Mouse (Mus musculus) embryonic facial prominence, embryonic 10.5 days (tissue): ENCODE results near the gene Grb14. TPM values are rescaled to one million over a fixed set of nuclear protein-coding genes. Genes with fewer than 3 reads are reported as not detected.

ENCODE experiments used
- DNase-seq: peaks from one replicate; pipeline ENCODE4 v3.0.0-alpha.2; 2017; ENCODE audit warnings: low spot score
- H3K27ac ChIP-seq: fragments of 300-500 bp; sonication (generic); replicated peaks from 2 replicates; pipeline ENCODE4 v1.5.1; 2016; ENCODE audit warnings: mild to moderate bottlenecking
- H3K27me3 ChIP-seq: fragments of 300-500 bp; sonication (generic); replicated peaks from 2 replicates; pipeline ENCODE4 v1.6.1; 2016; ENCODE audit warnings: low read depth, mild to moderate bottlenecking; ENCODE audit not compliant: poor library complexity, severe bottlenecking
- H3K36me3 ChIP-seq: fragments of 300-500 bp; sonication (generic); replicated peaks from 2 replicates; pipeline ENCODE4 v1.6.1; 2016; ENCODE audit warnings: mild to moderate bottlenecking, moderate library complexity
- H3K4me1 ChIP-seq: fragments of 300-500 bp; sonication (generic); 2 replicates; pipeline ENCODE4 v1.6.1; 2016
- H3K4me3 ChIP-seq: fragments of 300-500 bp; sonication (generic); 2 replicates; pipeline ENCODE4 v1.5.1; 2016; ENCODE audit warnings: mild to moderate bottlenecking, moderate library complexity
- H3K9me3 ChIP-seq: fragments of 300-500 bp; sonication (generic); 2 replicates; pipeline ENCODE4 v1.6.1; 2016; ENCODE audit warnings: mild to moderate bottlenecking
- WGBS: fragments of 180-500 bp; shearing (Covaris S2); methylation state at CpG from one replicate; pipeline ENCODE4 v1.1.7; 2016; 5-methylcytosine and 5-hydroxymethylcytosine counted together
- polyA plus RNA-seq: library from polyadenylated mRNA; unstranded; fragments of >200 nt; fragmentation: Nextera tagmentation; extraction: Ambion mirVana; gene quantifications from 2 replicates; pipeline ENCODE4 v1.2.1, GENCODE M21; 2016

Gene Grb14
- polyA plus RNA-seq, 1 experiment from 2014 or later: 4.6 TPM

GRCm38 (mm10) chr2:64971828-64972227 is 53.0 kb downstream of the Grb14 start:
- DNase-seq: no peak
- no peaks in the 10 kb centered on the region for H3K27me3 ChIP-seq
- H3K9me3 ChIP-seq: no peaks in the 10 kb centered on the region
- WGBS: 57% methylated on average over 5 of the region's 5 CpGs
- H3K27ac ChIP-seq: no peak overlapping the region
- H3K36me3 ChIP-seq: no peaks in the 10 kb centered on the region
- H3K4me3 ChIP-seq: no peak overlapping the region
- H3K4me1 ChIP-seq: peaks cover 26% of the 10 kb centered on the region

- Histone ChIP-seq H3K9me3 (no peaks in the 10 kb centered on the region), H3K4me1 (peaks cover 26% of the 10 kb centered on the region), H3K36me3 (no peaks in the 10 kb centered on the region), H3K4me3 (no peak overlapping the region), H3K27me3 (no peaks in the 10 kb centered on the region), H3K27ac (no peak overlapping the region)
- DNase-seq: no peak
- 58% methylated on average over 8 of the region's 8 CpGs for WGBS
These were observed 53.8 kb downstream of the Grb14 start for GRCm38 (mm10) chr2:64970992-64971391.

DNA sequence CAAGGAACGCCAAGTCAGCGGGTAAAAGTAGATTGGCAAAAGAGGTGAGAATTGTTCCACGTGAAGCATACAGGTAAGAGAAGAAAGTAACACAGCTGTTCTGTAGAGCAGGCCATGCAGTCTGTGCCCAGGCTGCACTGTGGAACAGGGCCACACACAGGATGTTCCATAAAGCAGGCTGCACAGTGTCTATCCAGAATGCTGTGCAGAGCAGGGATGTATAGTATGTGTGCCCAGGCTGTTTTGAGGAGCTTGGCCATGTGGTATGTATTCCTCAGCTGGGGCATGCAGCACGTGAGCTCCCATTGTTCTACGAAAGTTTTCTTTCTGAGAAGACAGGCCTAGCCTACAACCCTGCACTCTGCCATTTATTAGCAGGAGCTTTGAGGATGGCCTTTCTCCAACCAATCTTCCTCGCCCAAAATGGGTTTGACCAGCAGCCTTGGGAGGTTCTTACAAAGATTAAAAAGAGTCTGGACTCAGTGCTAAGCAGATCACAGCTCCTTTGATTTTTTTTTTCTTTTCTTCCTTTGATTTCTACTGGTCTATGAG is 57.8 kb downstream of the Grb14 start:
- WGBS: 82% methylated on average over 6 of the region's 6 CpGs
- H3K4me3 ChIP-seq: no peak overlapping the region
- no peaks in the 10 kb centered on the region for H3K36me3 ChIP-seq
- no peaks in the 10 kb centered on the region for H3K27me3 ChIP-seq
- H3K4me1 ChIP-seq: peaks cover 12% of the 10 kb centered on the region
- no peak for DNase-seq
- H3K9me3 ChIP-seq: no peaks in the 10 kb centered on the region
- peak overlapping the region; percentile 41 for H3K27ac ChIP-seq

GRCm38 (mm10) chr2:64966323-64966722 is 58.5 kb downstream of the Grb14 start:
- Histone ChIP-seq H3K36me3 (no peaks in the 10 kb centered on the region), H3K4me1 (peaks cover 12% of the 10 kb centered on the region), H3K27me3 (no peaks in the 10 kb centered on the region), H3K4me3 (no peak overlapping the region), H3K27ac (no peak overlapping the region), H3K9me3 (no peaks in the 10 kb centered on the region)
- 87% methylated on average over 6 of the region's 6 CpGs for WGBS
- DNase-seq: no peak

GRCm38 (mm10) chr2:64965227-64965864 is 59.4 kb downstream of the Grb14 start:
- Histone ChIP-seq H3K27me3 (no peaks in the 10 kb centered on the region), H3K4me1 (peaks cover 12% of the 10 kb centered on the region), H3K27ac (no peak overlapping the region), H3K36me3 (no peaks in the 10 kb centered on the region), H3K9me3 (no peaks in the 10 kb centered on the region), H3K4me3 (no peak overlapping the region)
- peak; percentile 14 for DNase-seq
- 33% methylated on average over 5 of the region's 5 CpGs for WGBS

DNA sequence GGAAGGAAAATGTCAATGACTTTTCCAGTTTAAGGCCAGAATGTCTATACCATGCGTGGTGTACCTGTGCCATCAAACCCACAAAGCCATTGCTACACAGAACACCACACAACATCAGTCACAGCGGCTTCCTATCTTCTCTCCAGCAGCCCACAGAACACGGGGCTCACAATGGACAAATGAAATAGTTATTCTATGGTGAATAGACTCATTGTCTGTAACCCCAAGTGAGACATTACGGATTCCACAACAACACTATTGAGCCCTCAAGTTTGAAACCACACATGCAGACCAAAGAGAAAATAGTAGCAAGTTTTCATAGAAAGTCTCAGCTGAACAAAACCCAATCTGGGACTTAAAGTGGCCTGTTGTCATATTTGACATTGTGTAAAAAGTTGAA is 62.6 kb downstream of the Grb14 start:
- DNase-seq: no peak
- 61% methylated on average over 4 of the region's 4 CpGs for WGBS
- no peaks in the 10 kb centered on the region for H3K27me3 ChIP-seq
- H3K4me1 ChIP-seq: peaks cover 4% of the 10 kb centered on the region; the same call in 1 of the 2 replicates
- no peak overlapping the region for H3K27ac ChIP-seq
- H3K36me3 ChIP-seq: no peaks in the 10 kb centered on the region
- no peak overlapping the region for H3K4me3 ChIP-seq
- H3K9me3 ChIP-seq: no peaks in the 10 kb centered on the region

DNA sequence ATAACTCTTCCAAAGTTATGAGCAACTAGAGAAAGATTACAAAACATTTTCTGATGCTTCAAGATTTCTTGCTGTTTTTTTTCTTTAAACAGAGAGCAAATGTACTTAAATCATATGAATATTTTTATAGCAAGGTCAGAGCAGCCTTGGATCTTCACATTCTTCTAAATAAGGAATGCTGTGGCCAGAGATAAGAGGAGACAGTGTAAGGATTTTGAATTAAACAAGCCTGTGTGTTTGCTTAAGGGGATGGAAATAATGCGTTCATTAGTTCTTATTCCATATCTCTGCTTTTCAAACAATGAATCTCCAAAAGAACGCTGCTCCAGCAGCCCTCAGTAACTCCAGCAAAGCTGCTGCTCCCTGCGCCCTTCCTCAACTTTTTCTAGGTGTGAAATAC is 63.4 kb downstream of the Grb14 start:
- 83% methylated on average over 3 of the region's 3 CpGs for whole genome bisulfite sequencing
- H3K36me3 ChIP-seq: no peaks in the 10 kb centered on the region

DNA sequence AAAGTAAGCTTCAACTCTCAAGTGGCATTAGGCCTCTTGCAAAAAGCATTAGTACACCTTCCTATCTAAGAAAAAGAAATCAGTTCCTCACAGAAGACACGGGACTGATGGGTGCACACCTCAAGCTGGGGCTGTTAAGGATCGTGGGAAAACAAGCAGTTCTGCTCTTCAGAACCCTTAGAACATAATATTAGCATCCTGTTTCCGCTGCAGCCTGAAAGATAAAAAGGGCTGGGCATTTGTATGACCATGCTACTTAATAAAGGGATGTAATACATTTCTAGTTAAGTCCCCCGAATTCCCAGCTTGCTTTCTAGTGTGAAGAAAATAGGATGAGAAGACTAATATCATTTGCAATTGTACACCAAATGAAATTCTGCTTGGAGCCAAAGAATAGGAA is 65.1 kb downstream of the Grb14 start:
- H3K9me3 ChIP-seq: no peaks in the 10 kb centered on the region
- no peaks in the 10 kb centered on the region for H3K36me3 ChIP-seq
- no peak overlapping the region for H3K27ac ChIP-seq
- H3K4me1 ChIP-seq: no peaks in the 10 kb centered on the region
- DNase-seq: no peak
- 82% methylated on average over 4 of the region's 4 CpGs for WGBS
- no peaks in the 10 kb centered on the region for H3K27me3 ChIP-seq
- no peak overlapping the region for H3K4me3 ChIP-seq

More for the DNA sequence above, 63.4 kb downstream of the Grb14 start:
- H3K4me3 ChIP-seq: no peak overlapping the region
- no peaks in the 10 kb centered on the region for H3K9me3 ChIP-seq
- H3K4me1 ChIP-seq: no peaks in the 10 kb centered on the region
- no peak for DNase-seq
- no peak overlapping the region for H3K27ac ChIP-seq
- no peaks in the 10 kb centered on the region for H3K27me3 ChIP-seq

GRCm38 (mm10) chr2:64955441-64955840 is 69.3 kb downstream of the Grb14 start:
- Histone ChIP-seq H3K27me3 (no peaks in the 10 kb centered on the region), H3K4me1 (no peaks in the 10 kb centered on the region)

DNA sequence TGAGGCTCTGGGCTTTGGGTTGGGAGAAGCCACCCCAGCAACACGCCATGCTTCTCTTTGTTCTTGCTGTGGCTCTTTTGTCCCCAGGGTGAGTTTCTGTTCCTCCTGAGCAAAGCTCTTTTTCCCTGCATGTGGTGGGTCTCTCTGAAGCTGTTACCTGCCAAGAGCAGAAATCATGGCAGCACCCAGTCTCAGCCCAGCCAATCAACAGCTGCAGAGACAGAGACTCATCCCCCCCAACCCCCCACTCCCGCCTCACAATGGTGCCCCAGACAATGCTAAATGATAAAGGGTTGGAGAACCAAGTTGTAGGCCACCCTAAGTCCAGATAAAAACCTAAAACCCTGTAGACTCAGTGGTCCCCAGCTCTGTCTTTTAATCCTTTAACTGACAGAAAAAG is 75.6 kb downstream of the Grb14 start:
- Histone ChIP-seq H3K27ac (no peak overlapping the region), H3K4me1 (peaks cover 11% of the 10 kb centered on the region; the same call in 1 of the 2 replicates), H3K27me3 (no peaks in the 10 kb centered on the region), H3K36me3 (no peaks in the 10 kb centered on the region), H3K9me3 (no peaks in the 10 kb centered on the region), H3K4me3 (no peak overlapping the region)
- no peak for DNase-seq
- 49% methylated on average over 2 of the region's 2 CpGs for WGBS

More at GRCm38 (mm10) chr2:64955441-64955840, 69.3 kb downstream of the Grb14 start:
- DNase-seq: no peak
- WGBS: 54% methylated on average over 1 of the region's 1 CpGs
- no peak overlapping the region for H3K4me3 ChIP-seq
- no peak overlapping the region for H3K27ac ChIP-seq
- H3K9me3 ChIP-seq: no peaks in the 10 kb centered on the region
- no peaks in the 10 kb centered on the region for H3K36me3 ChIP-seq

GRCm38 (mm10) chr2:64948418-64949169 is 76.2 kb downstream of the Grb14 start:
- 72% methylated on average over 12 of the region's 12 CpGs for WGBS
- Histone ChIP-seq H3K9me3 (no peaks in the 10 kb centered on the region), H3K27ac (no peak overlapping the region), H3K36me3 (no peaks in the 10 kb centered on the region), H3K4me1 (peaks cover 11% of the 10 kb centered on the region; the same call in 1 of the 2 replicates), H3K27me3 (no peaks in the 10 kb centered on the region), H3K4me3 (no peak overlapping the region)
- peak; percentile 61 for DNase-seq

- DNase-seq: no peak
- no peak overlapping the region for H3K27ac ChIP-seq
- peaks cover 11% of the 10 kb centered on the region; the same call in 1 of the 2 replicates for H3K4me1 ChIP-seq
- WGBS: 69% methylated on average over 3 of the region's 3 CpGs
- H3K9me3 ChIP-seq: no peaks in the 10 kb centered on the region
- no peaks in the 10 kb centered on the region for H3K27me3 ChIP-seq
- H3K36me3 ChIP-seq: no peaks in the 10 kb centered on the region
- H3K4me3 ChIP-seq: no peak overlapping the region
These were observed 77.3 kb downstream of the Grb14 start for GRCm38 (mm10) chr2:64947484-64947883.

DNA sequence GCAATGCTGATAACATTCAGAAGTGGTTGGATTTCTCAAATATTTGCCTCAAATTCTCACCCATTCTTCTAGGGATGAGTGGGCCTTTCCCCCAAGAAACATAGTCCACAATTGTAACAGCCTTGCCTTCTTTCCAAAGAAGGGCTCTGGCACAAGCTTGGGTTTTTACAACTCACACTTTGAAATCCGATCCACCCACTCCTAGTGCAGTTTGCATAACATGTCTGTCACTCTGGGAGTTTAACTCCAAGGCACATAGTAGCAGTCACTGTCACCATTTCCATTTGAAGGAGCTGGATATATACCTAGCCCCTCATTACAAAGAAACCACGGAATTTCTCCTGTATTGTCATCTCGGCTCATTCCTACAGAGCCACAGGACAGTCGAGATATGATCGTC is 103.9 kb downstream of the Grb14 start:
- Histone ChIP-seq H3K4me1 (peaks cover 8% of the 10 kb centered on the region), H3K9me3 (no peaks in the 10 kb centered on the region), H3K36me3 (no peaks in the 10 kb centered on the region), H3K27ac (no peak overlapping the region), H3K27me3 (no peaks in the 10 kb centered on the region), H3K4me3 (no peak overlapping the region)
- no peak for DNase-seq
- WGBS: 58% methylated on average over 5 of the region's 5 CpGs
